Mouse (Mus musculus) E14TG2a.4 (cell line): ENCODE measurements at regions not wholly inside any gene's neighbourhood (a gene's known extent, or its start where the extent isn't known, plus 50 kb on each side); places are given as distances from the start of the nearest gene placed in this dataset.
"Not testable (repeated sequence)": the region's sequence is repeated elsewhere in the genome, so short reads cannot be mapped to it uniquely, and the experiment has no call there.

Experiments used
- CTCF ChIP-seq: conservative IDR thresholded peaks from 2 replicates; pipeline ENCODE4 v1.5.1; 2014; ENCODE audit warnings: low read length
- NANOG ChIP-seq: IDR thresholded peaks from 2 replicates; pipeline ENCODE4 v1.6.1; 2014; ENCODE audit warnings: borderline replicate concordance, low read length, mixed read lengths
- POU5F1 ChIP-seq: IDR thresholded peaks from 2 replicates; pipeline ENCODE4 v1.6.1; 2014; ENCODE audit warnings: low read length, borderline replicate concordance

- not testable (repeated sequence) for TF ChIP-seq CTCF, NANOG, POU5F1
Observed at GRCm38 (mm10) chr4:147234227-147234626, 71.2 kb upstream of the Zfp988 start.
